Mouse (Mus musculus) cerebellum, adult (tissue): Measurements from ENCODE around the gene Ergic2.
"Not testable (repeated sequence)": the region's sequence is repeated elsewhere in the genome, so short reads cannot be mapped to it uniquely, and the experiment has no call there.

Source experiments
- ATAC-seq: cut with Nextera tagmentation; 2 replicates; pipeline ENCODE4 v1.9.2; 2017; ENCODE audit warnings: mild to moderate bottlenecking, moderate library complexity, mixed read lengths; ENCODE audit not compliant: insufficient number of reproducible peaks, low FRiP score, low TSS enrichment

Gene Ergic2

DNA sequence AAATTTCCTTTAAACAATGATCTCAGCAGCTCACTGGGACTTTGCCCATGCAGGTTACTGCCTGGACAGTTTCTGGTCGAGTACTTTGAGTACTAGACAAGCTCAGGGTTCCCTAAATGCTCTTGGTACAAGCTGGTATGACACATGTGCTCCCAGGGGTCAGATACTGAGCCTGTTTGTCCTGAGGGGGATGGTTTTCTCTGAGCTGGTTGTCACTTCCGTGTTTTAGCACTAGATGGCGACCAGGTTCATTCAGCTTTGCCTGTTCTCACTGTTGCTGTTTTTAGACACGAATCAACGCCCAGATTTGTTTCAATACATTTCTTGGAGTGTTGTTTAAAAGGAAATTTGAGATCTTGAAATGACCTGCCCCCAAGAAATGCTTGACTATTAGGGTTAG, 2.6 kb upstream of the Ergic2 start:
- ATAC-seq = no peak

GRCm38 (mm10) chr6:148211391-148211876, 740 bp downstream of the Ergic2 start:
- peak; percentile 41 for ATAC-seq

DNA sequence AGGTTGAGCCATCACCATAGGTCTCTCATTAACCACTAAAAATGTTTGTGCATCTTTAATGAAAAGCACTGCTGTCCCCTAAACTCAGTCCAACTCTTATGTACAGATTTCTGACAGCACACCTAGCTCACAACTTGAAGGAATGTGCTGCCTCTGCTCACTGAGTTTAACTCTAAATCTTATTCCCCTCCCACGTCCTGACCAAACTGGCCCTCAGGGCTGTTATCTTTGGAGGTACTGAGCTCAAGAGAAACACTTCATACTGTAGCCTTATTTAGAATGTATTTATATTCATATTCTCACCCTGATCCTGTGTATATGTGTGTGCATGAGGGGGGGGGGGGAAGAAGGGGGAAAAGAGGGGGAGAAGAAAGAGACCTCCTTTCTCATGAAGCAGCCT, 4.7 kb downstream of the Ergic2 start:
- no peak for ATAC-seq

DNA sequence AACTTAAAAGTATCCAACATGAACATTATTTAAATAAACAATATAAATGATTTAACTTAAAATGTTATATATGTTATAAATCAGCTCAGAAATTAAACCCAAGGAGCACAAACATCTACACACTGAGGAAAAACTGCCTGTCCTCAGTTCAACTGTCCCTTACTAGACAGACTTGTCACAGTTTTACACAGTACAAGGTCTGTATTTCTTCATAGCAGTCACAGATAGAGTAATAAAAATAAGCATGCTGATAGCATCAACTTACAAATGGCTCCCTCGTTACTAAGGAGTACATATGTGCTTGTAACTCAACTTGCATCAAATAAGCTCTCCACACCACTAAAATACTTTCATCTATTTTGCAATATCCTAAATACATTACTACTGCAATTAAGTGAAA, 7.0 kb downstream of the Ergic2 start:
- ATAC-seq = no peak

- ATAC-seq = no peak
Observed at GRCm38 (mm10) chr6:148199729-148200128, 12.4 kb downstream of the Ergic2 start.

DNA sequence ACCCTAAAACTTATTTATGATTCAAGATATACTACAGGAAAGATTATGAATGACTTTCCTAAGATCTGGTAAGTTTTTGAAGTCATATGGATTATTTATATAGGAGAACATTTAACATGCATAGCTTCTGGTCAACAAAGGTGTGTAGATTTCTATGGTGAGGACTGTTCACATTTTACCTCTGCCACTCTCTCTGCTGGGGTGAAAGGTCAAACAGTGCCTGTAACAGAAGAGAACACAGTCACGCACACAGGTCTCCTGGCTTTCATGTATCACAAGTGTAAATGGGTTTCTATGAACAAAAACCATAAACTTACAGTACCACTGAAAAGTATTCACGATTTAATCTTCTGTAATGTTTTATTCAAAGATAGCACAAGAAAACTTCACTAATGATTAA, 13.0 kb downstream of the Ergic2 start:
- no peak for ATAC-seq

GRCm38 (mm10) chr6:148193972-148194701, 18.0 kb downstream of the Ergic2 start:
- ATAC-seq = no peak

GRCm38 (mm10) chr6:148185694-148186093, 26.5 kb downstream of the Ergic2 start:
- ATAC-seq = no peak

- no peak for ATAC-seq
Observed at GRCm38 (mm10) chr6:148172904-148173303, 39.3 kb downstream of the Ergic2 start.

DNA sequence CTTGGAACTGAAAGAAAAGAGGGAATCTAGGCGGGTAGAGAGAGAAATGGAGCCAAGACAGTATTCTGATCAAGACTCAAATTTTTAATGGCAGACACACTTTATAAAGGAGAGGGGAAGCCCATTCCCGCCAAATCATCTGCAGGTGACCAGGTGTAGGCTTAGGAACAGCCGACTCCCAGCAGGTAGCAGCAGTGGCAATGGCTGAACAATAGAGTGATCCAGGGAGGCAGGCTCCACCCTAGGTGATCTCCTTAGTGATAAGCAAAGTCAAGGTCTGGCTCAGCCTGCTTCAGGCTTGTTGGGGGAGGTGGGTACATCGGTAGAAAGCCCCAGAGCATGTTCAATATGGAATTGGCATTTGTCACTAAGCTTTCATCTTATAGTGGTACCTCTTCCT, 59.9 kb downstream of the Ergic2 start:
- not testable (repeated sequence) for ATAC-seq

DNA sequence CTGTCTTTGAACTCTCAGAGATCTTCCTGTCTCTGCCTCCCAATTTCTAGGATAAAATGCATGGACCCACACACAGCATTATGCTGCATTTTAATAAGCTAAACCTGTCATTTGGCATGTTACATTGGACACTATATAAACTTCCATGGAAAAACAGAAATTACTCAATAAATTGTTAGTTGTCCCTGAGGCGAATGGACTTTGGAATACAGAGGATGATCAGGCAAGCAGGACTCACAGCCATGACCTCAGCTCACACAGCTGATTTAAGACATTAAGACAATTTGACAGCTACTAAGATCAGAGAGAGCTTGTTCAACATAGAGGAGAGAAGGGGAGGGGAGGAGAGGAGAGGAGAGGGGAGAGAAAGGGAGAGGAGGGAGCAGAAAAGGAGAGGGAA, 69.8 kb downstream of the Ergic2 start:
- no peak for ATAC-seq

GRCm38 (mm10) chr6:148141874-148142273, 70.3 kb downstream of the Ergic2 start:
- ATAC-seq = no peak

DNA sequence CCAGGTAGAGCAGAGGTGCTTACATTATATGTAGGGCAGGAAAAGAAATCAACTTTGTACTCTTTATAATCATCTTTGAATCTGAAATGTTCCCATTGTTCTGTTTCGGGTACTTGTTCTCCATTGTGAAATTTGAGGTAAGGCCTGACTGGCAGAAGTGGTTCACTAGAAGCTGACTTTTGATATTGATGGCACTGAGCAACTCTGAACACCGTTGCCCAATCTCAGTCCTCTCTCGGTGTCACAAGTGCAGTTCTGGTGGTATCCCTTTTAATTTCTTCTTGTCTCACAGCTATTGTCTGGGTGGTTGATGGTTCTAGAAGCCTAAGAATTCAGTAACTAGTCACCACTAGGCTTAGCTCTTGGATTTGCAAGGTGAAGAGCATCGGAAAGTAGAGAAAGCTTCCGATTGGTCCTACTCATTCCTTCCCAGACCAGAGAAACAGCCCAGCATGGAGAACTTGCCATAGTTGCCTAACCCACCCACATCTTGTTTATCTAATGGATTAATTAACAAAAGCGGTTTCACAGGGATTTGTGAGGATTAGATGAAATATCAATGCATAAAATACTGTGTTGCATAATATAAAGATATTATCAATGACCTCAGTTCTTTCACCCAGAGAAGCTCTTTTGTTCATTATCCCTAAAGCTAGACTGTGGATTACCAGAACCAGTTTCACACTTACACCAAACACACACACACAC, 72.7 kb downstream of the Ergic2 start:
- no peak for ATAC-seq

GRCm38 (mm10) chr6:148135769-148136382, 76.3 kb downstream of the Ergic2 start:
- ATAC-seq = peak; percentile 54; the same call in 1 of the 2 replicates

DNA sequence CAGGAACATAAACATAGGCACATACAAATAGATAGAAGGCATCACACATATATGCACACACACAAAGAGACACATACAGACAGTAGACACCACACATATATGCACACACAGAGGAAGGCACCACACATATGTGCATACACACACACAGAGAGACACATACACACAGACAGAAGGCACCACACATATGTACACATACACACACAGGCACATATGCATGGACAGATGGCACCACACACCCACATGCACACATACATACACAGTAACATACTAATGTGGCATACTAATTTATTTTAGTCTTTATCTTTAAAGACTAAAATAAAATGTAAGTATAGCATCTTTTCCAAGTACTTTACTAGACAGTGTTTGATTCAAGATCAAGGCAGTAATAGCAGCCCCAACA, 78.6 kb downstream of the Ergic2 start:
- no peak for ATAC-seq

- no peak for ATAC-seq
Observed at GRCm38 (mm10) chr6:148132314-148132713, 79.9 kb downstream of the Ergic2 start.
